Mouse (Mus musculus): ENCODE data around the gene Gas2. TPM values are rescaled to one million over a fixed set of nuclear protein-coding genes. Genes with fewer than 3 reads are reported as not detected.

Gene Gas2
- 10 to 100 TPM; 12.9 to 16.4 TPM for total RNA-seq (2021)

GRCm38 (mm10) chr7:51861250-51862096 is at the start of gene Gas2:
Gene Gas2 (plus strand): TSS chr7:51862015.
- peak; percentile 91 for DNase-seq

DNA sequence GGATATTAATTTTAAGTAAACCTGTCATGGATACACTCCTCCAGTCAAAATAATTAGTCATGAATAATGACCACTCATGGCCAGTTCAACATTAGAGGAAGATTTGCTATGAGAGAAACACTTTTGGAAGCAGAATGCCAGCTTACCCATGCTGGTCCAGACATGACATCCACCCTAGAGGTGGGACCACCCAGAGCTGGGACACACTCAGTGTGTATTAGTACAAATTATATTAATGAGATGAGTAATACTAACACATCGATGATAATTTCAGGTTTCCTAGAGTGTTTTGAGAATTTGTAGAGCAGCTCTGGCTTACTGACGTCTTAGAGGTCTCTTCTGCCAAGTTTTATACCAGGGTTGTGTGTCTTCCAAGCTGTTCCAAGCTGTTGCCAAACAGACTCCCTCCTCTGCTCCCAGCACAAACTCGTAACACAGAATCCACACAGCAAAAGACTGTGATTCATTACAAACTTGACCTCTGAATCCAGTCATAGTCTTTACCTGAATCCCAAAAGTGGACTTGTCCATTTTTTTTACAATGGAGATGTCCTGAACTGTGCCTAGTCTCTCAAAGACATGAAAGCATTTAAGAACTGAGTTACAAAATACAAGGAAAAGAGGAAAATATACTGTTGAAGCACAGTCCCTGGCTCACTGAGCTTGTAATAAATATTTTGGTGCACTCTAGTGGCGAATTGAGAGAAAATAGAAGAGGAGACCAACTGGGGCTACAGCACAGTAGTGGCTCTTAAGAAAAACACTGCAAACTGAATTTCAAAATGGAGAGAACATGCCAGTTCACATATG is 46.1 kb upstream of the Gas2 start:
- no peak for DNase-seq

GRCm38 (mm10) chr7:51816283-51816839 is 45.5 kb upstream of the Gas2 start:
- no peak for DNase-seq

DNA sequence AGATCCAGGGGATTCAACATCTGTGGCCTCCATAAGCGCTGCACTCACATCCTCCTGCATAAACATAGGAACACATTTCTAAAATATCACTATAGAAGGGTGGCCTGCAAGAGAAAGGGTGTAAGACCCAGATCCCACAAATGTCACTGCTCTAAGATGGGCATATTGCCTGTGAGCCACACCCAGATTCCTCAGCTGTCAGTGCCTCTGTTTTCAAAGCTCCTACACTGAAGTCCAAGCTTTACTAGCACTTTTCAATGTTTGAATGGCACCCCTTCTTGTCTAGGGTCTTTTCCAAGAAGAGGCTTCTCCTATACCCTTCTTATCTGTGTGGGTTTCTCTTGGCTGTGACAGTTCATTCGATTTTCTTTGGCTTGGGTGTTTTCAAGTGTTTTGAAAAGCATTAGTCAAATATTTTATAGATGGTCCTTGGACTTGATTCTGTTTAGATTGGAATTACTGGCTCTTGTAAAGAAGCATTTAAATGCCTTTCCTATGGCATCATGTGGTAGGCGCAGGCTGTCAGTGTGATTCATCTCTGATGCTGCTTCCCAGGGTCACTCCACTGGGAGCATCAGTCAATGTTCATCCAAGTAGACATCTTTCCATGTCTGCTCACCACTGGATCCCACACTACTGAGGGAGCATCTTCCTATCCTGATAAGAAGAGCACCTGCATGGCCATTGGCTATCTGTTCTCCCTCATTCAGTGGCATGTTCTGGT is 43.4 kb upstream of the Gas2 start:
- DNase-seq: no peak

- no peak for DNase-seq
These were observed 41.9 kb upstream of the Gas2 start for GRCm38 (mm10) chr7:51819891-51820290.

DNA sequence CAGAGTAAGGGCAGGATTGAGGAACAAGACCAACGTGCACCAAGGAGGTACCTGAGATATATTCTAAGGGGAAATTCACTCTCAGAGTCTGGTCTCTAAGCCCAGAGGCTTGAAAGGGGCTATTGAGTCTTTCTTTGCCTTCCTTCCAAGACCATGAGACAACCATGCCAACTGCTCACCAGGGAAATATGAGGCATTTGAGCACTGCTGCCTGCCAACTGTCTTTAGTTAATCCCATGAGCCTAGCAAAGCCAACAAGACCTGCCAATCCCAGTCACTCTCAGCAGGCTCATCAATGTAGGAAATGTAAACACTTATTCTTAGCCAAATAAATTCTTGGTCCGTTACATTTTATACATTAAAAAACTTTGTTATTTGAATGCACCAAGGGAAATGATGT is 40.3 kb upstream of the Gas2 start:
- no peak for DNase-seq

- no peak for DNase-seq
These were observed 38.1 kb upstream of the Gas2 start for GRCm38 (mm10) chr7:51823562-51824338.

DNA sequence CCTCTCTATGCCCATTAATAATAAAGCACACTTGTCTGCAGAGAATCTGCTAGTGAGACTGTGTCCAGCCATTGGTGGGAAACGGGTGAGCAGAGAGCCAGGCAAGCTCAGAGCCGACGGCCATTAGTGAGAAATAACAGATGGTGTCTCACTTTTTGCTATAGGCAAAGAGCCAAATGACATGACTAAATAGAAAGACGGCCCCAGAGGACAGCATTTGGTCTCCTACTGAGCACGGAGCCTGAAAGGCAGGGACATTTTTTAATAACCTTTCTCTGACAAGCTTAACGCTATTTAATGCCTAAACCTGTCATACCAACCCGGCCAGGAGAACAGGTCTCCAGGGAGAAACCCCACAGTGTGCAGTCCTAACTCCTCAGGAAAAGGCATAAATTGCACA is 29.9 kb upstream of the Gas2 start:
- peak; percentile 20 for DNase-seq

GRCm38 (mm10) chr7:51840515-51840914 is 21.3 kb upstream of the Gas2 start:
- no peak for DNase-seq

DNA sequence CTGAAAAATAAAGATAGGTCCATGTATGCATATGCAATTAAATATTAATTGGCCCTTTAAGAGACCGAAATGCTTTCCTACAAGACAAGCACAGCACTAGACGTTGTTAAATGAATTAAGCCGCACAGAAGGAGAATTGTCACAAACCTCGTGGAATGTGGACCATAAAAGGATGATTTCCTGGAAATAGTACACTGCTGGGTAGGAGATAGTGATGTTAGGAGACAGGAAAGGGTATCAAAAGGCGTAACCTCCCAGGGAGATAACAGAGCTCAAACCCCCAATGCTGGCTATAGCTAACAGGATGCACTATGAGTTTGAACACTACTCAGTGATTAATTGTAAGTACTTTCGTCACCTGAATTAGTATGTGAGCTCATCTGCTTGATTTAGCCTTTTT is 10.9 kb upstream of the Gas2 start:
- no peak for DNase-seq

GRCm38 (mm10) chr7:51851890-51852507 is 9.8 kb upstream of the Gas2 start:
- no peak for DNase-seq

DNA sequence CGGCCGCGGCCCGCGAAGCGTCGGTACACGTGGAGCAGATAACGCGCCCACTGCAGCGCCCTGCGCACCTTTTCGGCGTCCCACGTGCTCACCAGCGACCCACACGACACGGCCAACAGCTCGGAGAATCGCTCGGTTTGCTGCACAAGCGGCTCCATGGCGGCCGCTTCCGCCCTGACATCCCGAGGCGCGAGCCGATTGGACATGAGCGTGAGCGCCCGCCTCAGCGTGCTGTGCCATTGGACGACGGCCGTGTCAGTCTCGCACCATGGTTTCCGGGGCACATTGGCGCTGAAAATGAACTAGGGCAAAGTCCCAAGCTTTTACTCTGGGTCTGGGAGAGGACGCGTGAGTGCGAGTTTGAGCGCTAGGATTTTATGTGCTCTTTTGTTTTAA is 280 bp downstream of the Gas2 start, which contains the start of gene Fancf:
TSS of gene Fancf (minus strand) at position 171 of the 396 bp plus-strand sequence.
- DNase-seq: peak; percentile 99

GRCm38 (mm10) chr7:51862842-51863241 is 1.0 kb downstream of the Gas2 start:
- DNase-seq: no peak

- DNase-seq: no peak
These were observed 3.5 kb downstream of the Gas2 start for GRCm38 (mm10) chr7:51865336-51865735.

GRCm38 (mm10) chr7:51867983-51868382 is 6.2 kb downstream of the Gas2 start:
- DNase-seq: no peak

- no peak for DNase-seq
These were observed 10.2 kb downstream of the Gas2 start for GRCm38 (mm10) chr7:51872041-51872440.

DNA sequence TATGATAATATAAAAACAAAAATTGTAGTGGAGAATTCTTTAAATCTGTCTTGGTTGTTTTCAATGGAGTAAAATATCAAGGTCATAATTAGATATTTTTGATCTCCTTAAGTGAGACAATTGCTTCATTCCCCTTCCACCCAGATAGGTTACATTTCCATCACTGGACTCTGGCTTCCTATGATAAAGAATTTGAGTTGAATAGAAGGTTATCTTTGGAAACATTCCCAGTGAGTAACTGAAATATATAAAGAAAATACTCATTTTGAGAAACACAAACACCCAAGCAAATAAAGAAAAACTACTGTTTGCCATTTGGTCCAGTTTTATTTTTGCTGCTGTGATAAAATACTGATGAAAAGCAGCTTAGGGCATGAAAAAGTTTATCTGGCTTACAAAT is 10.8 kb downstream of the Gas2 start:
- DNase-seq: no peak

GRCm38 (mm10) chr7:51876316-51876715 is 14.5 kb downstream of the Gas2 start:
- DNase-seq: no peak

DNA sequence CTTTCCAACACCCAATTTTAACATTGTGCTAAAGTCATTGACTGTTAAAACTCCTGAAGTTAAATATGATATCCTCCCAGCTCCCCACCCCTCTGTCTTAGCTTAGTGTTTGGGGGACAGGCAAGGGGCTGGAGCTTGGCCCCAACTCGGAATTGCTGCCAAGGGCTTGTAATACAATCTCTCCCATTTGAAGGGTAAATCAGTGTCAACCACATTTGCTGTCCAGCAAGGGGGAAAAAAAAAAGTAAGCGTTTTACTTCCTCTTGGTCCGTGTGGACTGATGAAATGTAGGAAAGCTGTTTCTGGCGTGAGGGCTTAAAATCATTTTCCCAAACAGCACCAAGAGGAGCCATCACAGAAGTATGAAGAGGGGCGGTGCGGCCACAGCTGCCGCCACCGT is 16.9 kb downstream of the Gas2 start:
- DNase-seq: peak; percentile 8

DNA sequence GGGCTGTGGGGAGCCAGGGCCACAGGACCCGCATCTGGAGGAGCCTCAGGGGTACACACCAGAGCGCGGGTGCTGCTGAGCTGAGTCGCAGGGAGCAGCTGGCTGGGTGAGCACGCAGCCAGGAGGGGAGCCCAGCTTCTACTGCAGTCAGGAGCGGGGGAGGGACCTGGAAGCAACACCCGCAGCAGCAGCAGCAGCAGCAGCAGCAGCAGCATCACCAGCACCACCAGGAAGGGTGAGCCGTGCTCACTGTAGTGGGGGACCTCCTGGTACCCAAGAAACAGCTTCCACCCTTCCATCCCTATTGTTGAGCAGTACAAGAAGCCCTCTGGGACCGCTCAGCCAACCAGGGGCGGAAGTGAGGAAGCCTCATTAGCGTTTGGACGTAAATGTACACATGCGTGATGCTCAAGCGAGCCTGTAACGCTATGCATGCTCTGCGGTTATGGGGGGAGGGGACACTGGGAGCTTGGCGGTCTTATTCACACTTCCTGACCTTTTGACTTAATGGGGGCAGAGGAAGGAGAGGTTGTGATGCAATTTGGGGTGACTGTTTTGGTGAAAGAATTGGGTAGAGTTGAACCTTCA is 17.4 kb downstream of the Gas2 start:
- DNase-seq: peak; percentile 40

GRCm38 (mm10) chr7:51880121-51880520 is 18.3 kb downstream of the Gas2 start:
- DNase-seq: peak; percentile 15
